Mouse (Mus musculus) cerebellum, postnatal 14 days (tissue): Measurements from ENCODE around the gene Vps72.
"Not testable (repeated sequence)": the region's sequence is repeated elsewhere in the genome, so short reads cannot be mapped to it uniquely, and the experiment has no call there.

Source experiments
- DNase-seq, 2 experiments: peaks; one replicate each; pipeline ENCODE4 v3.0.0; 2021; ENCODE audit warnings: mixed read lengths in 2 of 2

The Vps72 gene

GRCm38 (mm10) chr3:95110911-95111726 is at the start of gene Vps72:
Gene Vps72, plus strand, starts transcription at chr3:95111022.
- DNase-seq: peak; percentile 88 to 90

GRCm38 (mm10) chr3:95063741-95064140 is 47.1 kb upstream of the Vps72 start:
- no peak for DNase-seq

- no peak for DNase-seq
Measured at GRCm38 (mm10) chr3:95065553-95065952, 45.3 kb upstream of the Vps72 start.

- no peak for DNase-seq
Measured at GRCm38 (mm10) chr3:95066095-95066494, 44.7 kb upstream of the Vps72 start.

- DNase-seq: no peak
Measured at GRCm38 (mm10) chr3:95066570-95066969, 44.3 kb upstream of the Vps72 start.

- DNase-seq: no peak
Measured at GRCm38 (mm10) chr3:95071606-95072005, 39.2 kb upstream of the Vps72 start.

- no peak for DNase-seq
Measured at GRCm38 (mm10) chr3:95088071-95088470, 22.8 kb upstream of the Vps72 start.

- no peak for DNase-seq
Measured at GRCm38 (mm10) chr3:95100854-95101253, 10.0 kb upstream of the Vps72 start.

- no peak for DNase-seq
Measured at GRCm38 (mm10) chr3:95105121-95105520, 5.7 kb upstream of the Vps72 start.

GRCm38 (mm10) chr3:95105586-95106337 is 5.1 kb upstream of the Vps72 start:
- DNase-seq: no peak

- DNase-seq: peak; percentile 98 to 99
Measured at GRCm38 (mm10) chr3:95106338-95107117, 4.3 kb upstream of the Vps72 start, which contains the start of gene Pip5k1a. Gene Pip5k1a, minus strand, starts transcription at chr3:95106930.

- not testable (repeated sequence) for DNase-seq
Measured at GRCm38 (mm10) chr3:95107308-95107707, 3.5 kb upstream of the Vps72 start.

- DNase-seq: no peak
Measured at GRCm38 (mm10) chr3:95107898-95108297, 2.9 kb upstream of the Vps72 start.

- DNase-seq: no peak
Measured at GRCm38 (mm10) chr3:95112760-95113159, 1.9 kb downstream of the Vps72 start.

- DNase-seq: no peak
Measured at GRCm38 (mm10) chr3:95117751-95118150, 6.9 kb downstream of the Vps72 start.

GRCm38 (mm10) chr3:95121580-95121979 is 10.8 kb downstream of the Vps72 start:
- DNase-seq: no peak

GRCm38 (mm10) chr3:95124246-95124645 is 13.4 kb downstream of the Vps72 start, which contains the start of gene Tmod4:
Gene Tmod4, plus strand, starts transcription at chr3:95124476.
- DNase-seq: peak in 1 of 2 experiments; percentile 51

- peak in 1 of 2 experiments; percentile 56 for DNase-seq
Measured at GRCm38 (mm10) chr3:95124972-95125371, 14.2 kb downstream of the Vps72 start.

GRCm38 (mm10) chr3:95129226-95129651 is 18.4 kb downstream of the Vps72 start:
- DNase-seq: peak; percentile 74 to 82

- no peak for DNase-seq
Measured at GRCm38 (mm10) chr3:95130081-95130480, 19.3 kb downstream of the Vps72 start.

- not testable (repeated sequence) for DNase-seq
Measured at GRCm38 (mm10) chr3:95132389-95132788, 21.6 kb downstream of the Vps72 start.

GRCm38 (mm10) chr3:95133176-95133575 is 22.4 kb downstream of the Vps72 start:
- no peak for DNase-seq

GRCm38 (mm10) chr3:95133680-95134101 is 22.9 kb downstream of the Vps72 start, which contains the start of the genes Scnm1 and Lysmd1:
Gene Scnm1, minus strand, starts transcription at chr3:95134011.
Gene Lysmd1, plus strand, starts transcription at chr3:95134088.
- peak; percentile 87 to 92 for DNase-seq
